Mouse (Mus musculus) adrenal gland, adult (tissue): ENCODE results near the gene Ankrd60.

ENCODE experiments used
- DNase-seq, 2 experiments: peaks; one replicate each; pipeline ENCODE4 v3.0.0; 2022 to 2023; ENCODE audit warnings: low spot score in 1 of 2; ENCODE audit not compliant: inconsistent age in 2 of 2

Ankrd60 gene

GRCm38 (mm10) chr2:173528493-173528892 is 49.7 kb downstream of the Ankrd60 start:
- no peak for DNase-seq

- DNase-seq, result no peak
Measured at GRCm38 (mm10) chr2:173522376-173522775, 55.8 kb downstream of the Ankrd60 start, which contains the start of gene 1700021F07Rik. 1700021F07Rik (plus strand) TSS chr2:173522586.
